29 mouse cellular contexts compared by ENCODE assay signal in genomic region chr15:87480758-87481157, GRCm38 (mm10).
DNase-seq lines count a peak whose midpoint lies in the region; ATAC-seq lines count a peak whose summit lies in the region.
"Had no signal": no experiment of that assay in that cellular context is flagged by ENCODE, and none has a peak within 500 bp of the region (broad histone marks: within the 10 kb centered on the region; RNA-seq: fewer than 3 reads in every experiment).

No protein-coding gene starts in this region.

- DNase-seq in forebrain, embryonic 14.5 days (ENCODE audit: low spot score), result peak; percentile 39
- no peak for DNase-seq in forebrain, embryonic 10.5 days (ENCODE audit: extremely low spot score, low spot score)
- peak; percentile 7 for DNase-seq in left cerebral cortex, adult 11 months (ENCODE audit: low spot score)
- DNase-seq in left cerebral cortex, postnatal 36 days (ENCODE audit: low spot score in 2 of 2), result no peak
- DNase-seq in brain, adult 2 months (ENCODE audit: low read depth, low spot score), result peak; percentile 47
- peak; percentile 23 to 44 for DNase-seq in left cerebral cortex, postnatal 14 days (ENCODE audit: low spot score in 2 of 2)
- no peak for DNase-seq in heart, postnatal 10 days
- DNase-seq: adrenal gland, adult 2 months; adrenal gland, postnatal 36 days; B cell, adult 2 months; cerebellum, adult 9-10 months; forebrain, postnatal 0 days; gastrocnemius, postnatal 14 days; kidney, adult 8-10 months; kidney, postnatal 4 days; lung, embryonic 14.5 days; lung, postnatal 14 days; spleen, adult 18-20 months; thymus, adult 2 months; thymus, postnatal 4 days had no signal

- no peaks in the 10 kb centered on the region for H3K36me3 ChIP-seq in forebrain, embryonic 14.5 days (ENCODE audit: control insufficient read depth, insufficient read depth, low read length)
- no peaks in the 10 kb centered on the region for H3K36me3 ChIP-seq in forebrain, embryonic 10.5 days (replicated peaks)
- H3K36me3 ChIP-seq: hindbrain, embryonic 12.5 days; liver, embryonic 15.5 days; midbrain, embryonic 10.5 days; neural tube, embryonic 13.5 days had no signal

- no peak overlapping the region for H3K27ac ChIP-seq in forebrain, embryonic 14.5 days (ENCODE audit: low read depth, low read length)
- H3K27ac ChIP-seq in forebrain, embryonic 10.5 days, result no peak overlapping the region
- H3K27ac ChIP-seq: hindbrain, embryonic 12.5 days; kidney, postnatal 0 days; liver, embryonic 15.5 days; midbrain, embryonic 10.5 days; neural tube, embryonic 13.5 days had no signal

- no peaks in the 10 kb centered on the region for H3K4me1 ChIP-seq in forebrain, embryonic 14.5 days (ENCODE audit: control insufficient read depth, insufficient read depth, low read length)
- peaks cover 14% of the 10 kb centered on the region for H3K4me1 ChIP-seq in forebrain, embryonic 10.5 days
- H3K4me1 ChIP-seq: liver, embryonic 15.5 days had no signal

- no peaks in the 10 kb centered on the region for H3K27me3 ChIP-seq in forebrain, embryonic 14.5 days (replicated peaks; ENCODE audit: control insufficient read depth, insufficient read depth, low read length)
- no peaks in the 10 kb centered on the region for H3K27me3 ChIP-seq in forebrain, embryonic 10.5 days (ENCODE audit: poor library complexity, severe bottlenecking)
- H3K27me3 ChIP-seq: hindbrain, embryonic 12.5 days; liver, embryonic 15.5 days; neural tube, embryonic 13.5 days had no signal

- H3K4me3 ChIP-seq in forebrain, embryonic 14.5 days (ENCODE audit: low read depth, low read length), result no peak overlapping the region
- no peak overlapping the region for H3K4me3 ChIP-seq in forebrain, embryonic 10.5 days
- H3K4me3 ChIP-seq: hindbrain, embryonic 12.5 days; liver, embryonic 15.5 days; midbrain, embryonic 10.5 days; myocyte; neural tube, embryonic 13.5 days had no signal

- H3K9me3 ChIP-seq in forebrain, embryonic 14.5 days (replicated peaks; ENCODE audit: control insufficient read depth, low read length), result no peaks in the 10 kb centered on the region
- no peaks in the 10 kb centered on the region for H3K9me3 ChIP-seq in forebrain, embryonic 10.5 days
- H3K9me3 ChIP-seq: hindbrain, embryonic 12.5 days; midbrain, embryonic 10.5 days; neural tube, embryonic 13.5 days had no signal

- ATAC-seq in forebrain, embryonic 14.5 days, result peak; percentile 60; the same call in 1 of the 2 replicates
- ATAC-seq: activated CD4-positive, CD25-positive, alpha-beta regulatory T cell, adult 4 months; forebrain, postnatal 0 days; intestine, embryonic 16.5 days; midbrain, embryonic 16.5 days had no signal

- intact Hi-C loops in left cerebral cortex, postnatal 36 days (cut with DNase I), result no loop called here
- intact Hi-C loops in left cerebral cortex, postnatal 14 days (cut with DNase I), result no loop called here
- intact Hi-C loops in heart, postnatal 10 days (cut with DNase I), result no loop called here

- WGBS in forebrain, embryonic 14.5 days, result 83% methylated on average over 3 of the region's 3 CpGs
- WGBS in forebrain, embryonic 10.5 days, result 93% methylated on average over 3 of the region's 3 CpGs

- H3K9ac ChIP-seq in forebrain, embryonic 14.5 days (ENCODE audit: low read length), result no peak overlapping the region
- H3K9ac ChIP-seq: forebrain, postnatal 0 days; hindbrain, embryonic 12.5 days; liver, embryonic 15.5 days; lung, embryonic 14.5 days; neural tube, embryonic 13.5 days had no signal

- no peak overlapping the region for H3K4me2 ChIP-seq in forebrain, embryonic 14.5 days (ENCODE audit: low read length)
- H3K4me2 ChIP-seq: hindbrain, embryonic 12.5 days; liver, embryonic 15.5 days; lung, embryonic 14.5 days; neural tube, embryonic 13.5 days had no signal

Comparison
In these comparisons a context has a peak if more than half of its experiments do, and no peak if none do; other contexts are left out.
1. DNase-seq: peak in forebrain, embryonic 14.5 days (single experiment), left cerebral cortex, adult 11 months (single experiment), brain, adult 2 months (single experiment) and left cerebral cortex, postnatal 14 days (2 of 2); none in forebrain, embryonic 10.5 days (single experiment), left cerebral cortex, postnatal 36 days (0 of 2) and heart, postnatal 10 days (0 of 2).